Mouse (Mus musculus) embryonic facial prominence, embryonic 10.5 days (tissue): ENCODE results near the gene Nrip2. TPM values are rescaled to one million over a fixed set of nuclear protein-coding genes. Genes with fewer than 3 reads are reported as not detected.

Source experiments
- DNase-seq: peaks from one replicate; pipeline ENCODE4 v3.0.0-alpha.2; 2017; ENCODE audit warnings: low spot score
- H3K27ac ChIP-seq: fragments of 300-500 bp; sonication (generic); replicated peaks from 2 replicates; pipeline ENCODE4 v1.5.1; 2016; ENCODE audit warnings: mild to moderate bottlenecking
- H3K27me3 ChIP-seq: fragments of 300-500 bp; sonication (generic); replicated peaks from 2 replicates; pipeline ENCODE4 v1.6.1; 2016; ENCODE audit warnings: low read depth, mild to moderate bottlenecking; ENCODE audit not compliant: poor library complexity, severe bottlenecking
- H3K36me3 ChIP-seq: fragments of 300-500 bp; sonication (generic); replicated peaks from 2 replicates; pipeline ENCODE4 v1.6.1; 2016; ENCODE audit warnings: mild to moderate bottlenecking, moderate library complexity
- H3K4me1 ChIP-seq: fragments of 300-500 bp; sonication (generic); 2 replicates; pipeline ENCODE4 v1.6.1; 2016
- H3K4me3 ChIP-seq: fragments of 300-500 bp; sonication (generic); 2 replicates; pipeline ENCODE4 v1.5.1; 2016; ENCODE audit warnings: mild to moderate bottlenecking, moderate library complexity
- H3K9me3 ChIP-seq: fragments of 300-500 bp; sonication (generic); 2 replicates; pipeline ENCODE4 v1.6.1; 2016; ENCODE audit warnings: mild to moderate bottlenecking
- WGBS: fragments of 180-500 bp; shearing (Covaris S2); methylation state at CpG from one replicate; pipeline ENCODE4 v1.1.7; 2016; 5-methylcytosine and 5-hydroxymethylcytosine counted together
- polyA plus RNA-seq: library from polyadenylated mRNA; unstranded; fragments of >200 nt; fragmentation: Nextera tagmentation; extraction: Ambion mirVana; gene quantifications from 2 replicates; pipeline ENCODE4 v1.2.1, GENCODE M21; 2016

Nrip2 gene
- polyA plus RNA-seq, 1 experiment from 2014 or later = 2.2 TPM

GRCm38 (mm10) chr6:128455835-128456605, 56.9 kb downstream of the Nrip2 start:
- Histone ChIP-seq H3K4me1 (no peaks in the 10 kb centered on the region), H3K4me3 (no peak overlapping the region), H3K36me3 (no peaks in the 10 kb centered on the region), H3K9me3 (no peaks in the 10 kb centered on the region), H3K27me3 (no peaks in the 10 kb centered on the region), H3K27ac (no peak overlapping the region)
- DNase-seq = no peak
- 84% methylated on average over 12 of the region's 12 CpGs for WGBS

- WGBS = 78% methylated on average over 5 of the region's 5 CpGs
These were observed 58.1 kb downstream of the Nrip2 start for GRCm38 (mm10) chr6:128457186-128457585.

DNA sequence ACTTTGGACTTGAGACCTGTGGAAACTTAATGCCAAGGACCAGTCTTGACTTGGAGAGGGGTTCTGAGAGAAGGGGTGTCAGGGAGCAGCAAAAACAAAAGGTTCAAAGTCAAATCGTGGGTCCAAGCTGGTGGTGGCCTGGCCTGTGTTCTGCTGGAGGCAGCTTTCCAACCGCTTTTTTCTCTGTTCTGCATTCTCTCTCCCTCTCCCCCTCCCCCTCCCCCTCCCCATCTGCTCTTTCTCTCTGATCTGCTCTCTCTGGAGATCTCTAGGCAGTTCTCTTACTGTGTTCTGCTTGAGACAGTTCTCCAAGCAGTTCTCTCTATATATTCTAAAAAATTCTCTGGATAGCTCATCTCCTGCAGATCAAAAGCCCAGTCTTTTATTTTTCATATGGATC, 61.2 kb downstream of the Nrip2 start:
- no peaks in the 10 kb centered on the region for H3K4me1 ChIP-seq
- no peaks in the 10 kb centered on the region for H3K9me3 ChIP-seq
- DNase-seq = no peak
- no peaks in the 10 kb centered on the region for H3K36me3 ChIP-seq
- 34% methylated on average over 2 of the region's 2 CpGs for WGBS
- no peaks in the 10 kb centered on the region for H3K27me3 ChIP-seq
- H3K4me3 ChIP-seq = no peak overlapping the region
- H3K27ac ChIP-seq = no peak overlapping the region

More at GRCm38 (mm10) chr6:128457186-128457585, 58.1 kb downstream of the Nrip2 start:
- Histone ChIP-seq H3K4me3 (no peak overlapping the region), H3K36me3 (no peaks in the 10 kb centered on the region), H3K27ac (no peak overlapping the region), H3K4me1 (no peaks in the 10 kb centered on the region), H3K9me3 (no peaks in the 10 kb centered on the region), H3K27me3 (no peaks in the 10 kb centered on the region)
- no peak for DNase-seq

GRCm38 (mm10) chr6:128460729-128461503, 61.8 kb downstream of the Nrip2 start:
- no peaks in the 10 kb centered on the region for H3K9me3 ChIP-seq
- WGBS = 82% methylated on average over 14 of the region's 14 CpGs
- DNase-seq = no peak

DNA sequence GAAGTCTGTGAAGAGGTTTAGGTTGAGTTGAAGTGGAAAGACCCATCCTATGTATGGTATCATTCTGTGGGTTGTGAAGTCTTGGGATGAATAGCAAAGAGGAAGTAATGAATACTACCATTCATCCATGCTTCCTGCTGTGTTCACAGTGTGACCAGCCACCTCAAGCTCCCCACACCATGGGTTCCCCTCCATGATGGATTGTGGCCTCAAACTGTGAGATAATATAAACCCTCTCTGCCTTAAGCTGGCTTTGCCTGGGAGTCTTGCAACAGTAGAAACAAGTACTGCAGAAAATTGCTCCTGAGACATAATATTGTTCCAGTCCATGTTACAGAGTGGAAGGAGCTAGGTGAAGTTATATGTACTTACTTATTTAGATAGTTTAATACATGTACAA, 62.5 kb downstream of the Nrip2 start:
- no peak for DNase-seq
- Histone ChIP-seq H3K4me1 (peaks cover 12% of the 10 kb centered on the region), H3K9me3 (no peaks in the 10 kb centered on the region), H3K27ac (no peak overlapping the region), H3K36me3 (no peaks in the 10 kb centered on the region), H3K4me3 (no peak overlapping the region), H3K27me3 (no peaks in the 10 kb centered on the region)

More at GRCm38 (mm10) chr6:128460729-128461503, 61.8 kb downstream of the Nrip2 start:
- Histone ChIP-seq H3K36me3 (no peaks in the 10 kb centered on the region), H3K27ac (no peak overlapping the region), H3K4me3 (no peak overlapping the region), H3K4me1 (peaks cover 5% of the 10 kb centered on the region), H3K27me3 (no peaks in the 10 kb centered on the region)

- H3K4me3 ChIP-seq = no peak overlapping the region
These were observed 65.9 kb downstream of the Nrip2 start for GRCm38 (mm10) chr6:128464996-128465395.

More at GRCm38 (mm10) chr6:128464996-128465395, 65.9 kb downstream of the Nrip2 start:
- no peak for DNase-seq
- 74% methylated on average over 4 of the region's 4 CpGs for whole genome bisulfite sequencing
- Histone ChIP-seq H3K4me1 (peaks cover 12% of the 10 kb centered on the region), H3K9me3 (no peaks in the 10 kb centered on the region), H3K27ac (no peak overlapping the region), H3K27me3 (no peaks in the 10 kb centered on the region), H3K36me3 (no peaks in the 10 kb centered on the region)

Other genes starting within 250 kb of the Nrip2 start
- gene Tead4, start 98.5 kb upstream of the Nrip2 start, polyA plus RNA-seq = 2.9 and 3.2 TPM in 2 replicates
- 22.2 and 23.4 TPM in 2 replicates for gene Tulp3, start 43.4 kb upstream of the Nrip2 start, polyA plus RNA-seq
- 191 and 193 TPM in 2 replicates for gene Rhno1, start 36.4 kb upstream of the Nrip2 start, polyA plus RNA-seq
- gene Foxm1, start 36.3 kb upstream of the Nrip2 start, polyA plus RNA-seq = 63.0 and 68.7 TPM in 2 replicates
- gene Tex52, start 23.8 kb upstream of the Nrip2 start, polyA plus RNA-seq = 0.18 and 0.55 TPM in 2 replicates
- gene Gm44596, start 23.8 kb upstream of the Nrip2 start, polyA plus RNA-seq = not detected in 2 replicates
- gene Itfg2, start 25.6 kb downstream of the Nrip2 start, polyA plus RNA-seq = 39.0 and 43.7 TPM in 2 replicates
- 813 and 858 TPM in 2 replicates for gene Fkbp4, start 39.4 kb downstream of the Nrip2 start, polyA plus RNA-seq
- not detected in 2 replicates for gene Pzp, start 127.4 kb downstream of the Nrip2 start, polyA plus RNA-seq
- gene A2ml1, start 182.3 kb downstream of the Nrip2 start, polyA plus RNA-seq = 0.20 TPM in 1 of 2 replicates, not detected in the other
- not detected in 2 replicates for gene Klrb1a, start 224.2 kb downstream of the Nrip2 start, polyA plus RNA-seq